Mouse (Mus musculus) small intestine, adult 2 months (tissue): ENCODE measurements at regions not wholly inside any gene's neighbourhood (a gene's known extent, or its start where the extent isn't known, plus 50 kb on each side); places are given as distances from the start of the nearest gene placed in this dataset.

Source experiments
- H3K27ac ChIP-seq: fragments of 200-500 bp; 2 replicates; pipeline ENCODE4 v1.5.1; 2012; ENCODE audit warnings: low read depth, low read length, control low read depth, inconsistent platforms; ENCODE audit not compliant: insufficient read depth
- H3K27me3 ChIP-seq: fragments of 200-500 bp; 2 replicates; pipeline ENCODE4 v1.6.1; 2012; ENCODE audit warnings: mild to moderate bottlenecking, moderate library complexity, low read length, inconsistent platforms; ENCODE audit not compliant: control insufficient read depth, insufficient read depth
- H3K36me3 ChIP-seq: fragments of 200-500 bp; 2 replicates; pipeline ENCODE4 v1.6.1; 2012; ENCODE audit warnings: mild to moderate bottlenecking, low read length, control low read depth, inconsistent platforms; ENCODE audit not compliant: control insufficient read depth, insufficient read depth
- H3K4me1 ChIP-seq: fragments of 200-500 bp; 2 replicates; pipeline ENCODE4 v1.6.1; 2012; ENCODE audit warnings: low read length, inconsistent platforms, mixed read lengths; ENCODE audit not compliant: control insufficient read depth, insufficient read depth, insufficient read length
- H3K4me3 ChIP-seq: fragments of 200-500 bp; 2 replicates; pipeline ENCODE4 v1.5.1; 2012; ENCODE audit warnings: low read depth, mild to moderate bottlenecking, control low read depth, inconsistent platforms, low read length, moderate library complexity
- CTCF ChIP-seq: fragments of 200-500 bp; IDR thresholded peaks from 2 replicates; pipeline ENCODE4 v1.5.1; 2012; ENCODE audit warnings: low read depth, mild to moderate bottlenecking, control low read depth, inconsistent platforms, low read length, moderate library complexity, mixed read lengths; ENCODE audit not compliant: insufficient replicate concordance, insufficient read length; ENCODE audit errors: extremely low read depth
- POLR2A ChIP-seq: fragments of 200-500 bp; IDR thresholded peaks from 2 replicates; pipeline ENCODE4 v1.6.1; 2012; ENCODE audit warnings: low read depth, mild to moderate bottlenecking, control low read depth, inconsistent platforms, low read length, moderate library complexity
- WGBS: fragments of 180-500 bp; shearing (Covaris S2); methylation state at CpG from one replicate; pipeline ENCODE4 v1.1.7; 2018; 5-methylcytosine and 5-hydroxymethylcytosine counted together

DNA sequence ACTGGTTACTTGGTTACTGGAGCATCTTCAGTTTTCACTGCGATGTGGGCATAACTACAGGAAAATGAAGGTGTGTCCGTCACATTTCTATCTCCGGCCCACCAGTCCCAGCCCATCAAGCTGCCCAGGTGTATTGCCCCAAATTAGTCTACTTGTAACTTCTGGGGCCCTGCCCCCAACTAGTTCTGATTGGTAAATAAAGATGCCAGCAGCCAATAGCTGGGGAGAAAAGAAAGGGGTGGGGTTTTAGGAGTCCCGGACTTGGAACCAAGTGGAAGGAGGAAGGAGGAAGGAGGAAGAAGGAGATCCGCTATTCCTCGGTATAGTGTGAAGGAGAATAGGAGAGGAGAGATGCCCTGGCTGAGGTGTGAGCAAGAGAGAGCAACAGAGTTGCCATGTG is 71.1 kb upstream of the Atl2 start:
- Histone ChIP-seq H3K36me3 (no peaks in the 10 kb centered on the region), H3K4me1 (peaks cover 13% of the 10 kb centered on the region; the same call in 1 of the 2 replicates), H3K27ac (no peak overlapping the region), H3K4me3 (no peak overlapping the region), H3K27me3 (no peaks in the 10 kb centered on the region)
- WGBS = 42% methylated on average over 6 of the region's 6 CpGs
- TF ChIP-seq CTCF = no peak
- no peak for TF ChIP-seq POLR2A

GRCm38 (mm10) chr17:79965625-79966024 is 69.7 kb upstream of the Atl2 start:
- no peaks in the 10 kb centered on the region for H3K27me3 ChIP-seq
- TF ChIP-seq POLR2A (no peak), CTCF (no peak)
- H3K4me1 ChIP-seq = peaks cover 8% of the 10 kb centered on the region; the same call in 1 of the 2 replicates
- no peaks in the 10 kb centered on the region for H3K36me3 ChIP-seq
- no peak overlapping the region for H3K27ac ChIP-seq
- 74% methylated on average over 8 of the region's 8 CpGs for WGBS
- H3K4me3 ChIP-seq = no peak overlapping the region

- Histone ChIP-seq H3K36me3 (no peaks in the 10 kb centered on the region), H3K4me1 (peaks cover 8% of the 10 kb centered on the region; the same call in 1 of the 2 replicates), H3K4me3 (no peak overlapping the region), H3K27me3 (no peaks in the 10 kb centered on the region), H3K27ac (no peak overlapping the region)
- WGBS = 59% methylated on average over 8 of the region's 8 CpGs
- no peak for TF ChIP-seq POLR2A
- no peak for TF ChIP-seq CTCF
Measured at GRCm38 (mm10) chr17:79964850-79965249, 68.9 kb upstream of the Atl2 start.

GRCm38 (mm10) chr17:79963330-79963729 is 67.4 kb upstream of the Atl2 start:
- no peaks in the 10 kb centered on the region for H3K4me1 ChIP-seq
- 82% methylated on average over 2 of the region's 2 CpGs for WGBS
- no peaks in the 10 kb centered on the region for H3K27me3 ChIP-seq
- no peak overlapping the region for H3K4me3 ChIP-seq
- H3K36me3 ChIP-seq = no peaks in the 10 kb centered on the region
- H3K27ac ChIP-seq = no peak overlapping the region
- TF ChIP-seq CTCF = no peak
- no peak for TF ChIP-seq POLR2A

- 69% methylated on average over 9 of the region's 9 CpGs for WGBS
- H3K27ac ChIP-seq = no peak overlapping the region
- H3K36me3 ChIP-seq = no peaks in the 10 kb centered on the region
- H3K4me1 ChIP-seq = no peaks in the 10 kb centered on the region
- TF ChIP-seq POLR2A = no peak
- no peak for TF ChIP-seq CTCF
- no peak overlapping the region for H3K4me3 ChIP-seq
- H3K27me3 ChIP-seq = no peaks in the 10 kb centered on the region
Measured at GRCm38 (mm10) chr17:79961391-79961790, 65.5 kb upstream of the Atl2 start.

- no peak for TF ChIP-seq POLR2A
- TF ChIP-seq CTCF = no peak
- H3K27ac ChIP-seq = no peak overlapping the region
- no peaks in the 10 kb centered on the region; the same call in 1 of the 2 replicates for H3K4me1 ChIP-seq
- no peaks in the 10 kb centered on the region for H3K36me3 ChIP-seq
- 49% methylated on average over 3 of the region's 3 CpGs for WGBS
- no peak overlapping the region for H3K4me3 ChIP-seq
- H3K27me3 ChIP-seq = no peaks in the 10 kb centered on the region
Measured at GRCm38 (mm10) chr17:79960688-79961087, 64.8 kb upstream of the Atl2 start.

- Histone ChIP-seq H3K4me3 (no peak overlapping the region), H3K27ac (no peak overlapping the region), H3K27me3 (no peaks in the 10 kb centered on the region), H3K4me1 (peaks cover 6% of the 10 kb centered on the region; the same call in 1 of the 2 replicates), H3K36me3 (no peaks in the 10 kb centered on the region)
- TF ChIP-seq CTCF (no peak), POLR2A (no peak)
- 24% methylated on average over 1 of the region's 1 CpGs for WGBS
Measured at GRCm38 (mm10) chr17:79955267-79955666, 59.3 kb upstream of the Atl2 start.

DNA sequence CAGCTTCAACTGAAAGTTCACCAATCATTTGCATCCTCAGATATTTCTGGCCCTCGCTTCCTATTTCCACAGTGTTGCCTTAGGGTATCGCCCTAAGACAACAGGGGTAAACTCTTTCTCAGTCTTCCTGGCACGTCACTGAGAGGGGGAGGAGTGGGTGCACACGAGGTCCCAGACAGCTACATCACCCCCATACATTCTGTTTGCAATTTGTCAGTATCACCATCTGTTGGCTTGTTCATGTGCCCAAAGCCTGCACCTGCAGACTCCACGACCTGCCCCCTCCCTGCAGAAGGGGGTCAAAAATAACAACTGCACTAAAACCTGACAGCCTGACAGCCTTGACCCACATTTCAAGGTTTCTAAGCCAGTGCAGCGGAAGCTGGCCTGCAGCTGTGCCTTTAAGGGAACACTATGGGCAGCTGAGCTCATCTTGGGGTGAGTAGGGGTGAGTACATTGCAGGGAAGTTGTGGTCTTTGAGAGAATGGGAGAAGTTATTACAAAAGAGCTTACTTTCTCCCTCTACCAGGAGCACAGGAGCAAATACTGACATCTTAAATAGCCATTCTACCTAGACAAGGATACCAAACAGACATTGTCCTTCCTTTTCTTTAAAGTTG is 58.8 kb upstream of the Atl2 start:
- no peak overlapping the region for H3K4me3 ChIP-seq
- no peak overlapping the region for H3K27ac ChIP-seq
- TF ChIP-seq CTCF (no peak), POLR2A (no peak)
- WGBS = 67% methylated on average over 6 of the region's 6 CpGs
- no peaks in the 10 kb centered on the region for H3K27me3 ChIP-seq
- peaks cover 8% of the 10 kb centered on the region; the same call in 1 of the 2 replicates for H3K4me1 ChIP-seq
- no peaks in the 10 kb centered on the region for H3K36me3 ChIP-seq
